Mouse (Mus musculus): Measurements from ENCODE around the gene Jmjd1c.

Jmjd1c gene

GRCm38 (mm10) chr10:67072600-67072999 is 23.3 kb upstream of the Jmjd1c start:
- no peak for DNase-seq (ENCODE audit: low spot score)

- DNase-seq (ENCODE audit: low spot score), result no peak
Observed at GRCm38 (mm10) chr10:67073577-67073976, 22.3 kb upstream of the Jmjd1c start.

DNA sequence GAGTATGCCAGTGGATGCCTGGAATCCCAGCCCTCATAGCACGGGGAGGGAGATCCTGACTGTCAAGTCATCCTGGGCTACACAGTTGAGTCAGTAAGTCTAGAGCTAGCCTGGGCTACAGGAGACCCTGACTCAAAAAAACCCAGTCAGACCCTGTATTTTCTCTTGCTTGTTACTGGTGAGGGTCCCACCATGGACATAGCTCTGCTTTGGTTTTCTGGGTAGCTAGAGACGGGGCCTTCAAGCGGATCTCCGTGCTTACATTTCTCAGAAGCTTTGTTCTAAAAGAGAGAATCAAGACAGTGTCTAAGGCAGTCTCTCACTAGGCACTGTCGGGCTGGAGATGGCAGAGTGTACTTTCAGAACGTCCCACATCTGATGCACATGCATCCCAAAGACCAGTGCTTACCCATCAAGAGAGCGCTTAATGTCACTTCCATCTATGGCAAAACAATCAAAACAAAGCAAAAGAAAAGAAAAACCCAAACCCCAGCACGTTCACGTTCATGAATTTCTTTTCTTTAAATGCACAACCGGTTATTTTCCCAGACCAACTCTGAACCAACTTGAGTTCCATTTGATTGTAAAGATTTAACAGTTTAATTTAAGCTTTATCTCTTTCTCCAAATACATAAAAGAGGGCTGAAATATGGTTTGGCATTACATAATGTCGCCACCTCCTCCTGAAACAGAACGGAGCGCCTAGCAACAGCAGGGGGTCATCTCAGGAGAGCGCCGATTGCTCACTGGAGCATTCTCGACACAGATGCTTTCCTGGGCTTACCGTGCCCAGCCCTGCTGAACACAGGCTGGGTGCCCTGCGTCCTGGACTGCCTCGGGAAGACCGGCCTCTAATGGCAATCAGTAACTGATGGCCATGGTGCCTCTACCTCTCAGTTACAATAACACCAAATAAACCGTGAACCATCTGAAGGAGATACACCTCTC is 19.7 kb upstream of the Jmjd1c start:
- no peak for DNase-seq (ENCODE audit: low spot score)

GRCm38 (mm10) chr10:67079030-67079429 is 16.9 kb upstream of the Jmjd1c start:
- no peak for DNase-seq (ENCODE audit: low spot score)

GRCm38 (mm10) chr10:67081206-67082007 is 14.5 kb upstream of the Jmjd1c start:
- no peak for DNase-seq (ENCODE audit: low spot score)

DNA sequence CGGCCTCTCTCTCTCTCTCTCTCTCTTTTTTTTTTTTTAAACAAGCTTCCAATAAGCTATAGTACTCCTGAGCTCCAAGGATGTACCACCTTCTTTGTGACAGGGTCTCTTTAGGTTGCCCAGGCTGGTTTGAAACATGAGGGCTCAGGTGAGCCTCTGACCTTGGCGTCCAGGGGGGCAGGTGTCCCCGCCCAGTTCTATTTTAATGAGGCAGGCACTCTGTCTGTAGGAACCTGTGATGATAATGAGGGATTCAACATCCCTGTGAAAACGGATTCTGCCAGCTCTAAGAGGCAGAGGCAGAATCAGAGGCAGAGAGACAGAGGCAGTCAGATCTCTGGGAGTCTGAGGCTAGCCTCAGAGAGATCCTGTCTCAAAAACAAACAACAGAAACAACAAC is 13.4 kb upstream of the Jmjd1c start:
- no peak for DNase-seq (ENCODE audit: low spot score)

DNA sequence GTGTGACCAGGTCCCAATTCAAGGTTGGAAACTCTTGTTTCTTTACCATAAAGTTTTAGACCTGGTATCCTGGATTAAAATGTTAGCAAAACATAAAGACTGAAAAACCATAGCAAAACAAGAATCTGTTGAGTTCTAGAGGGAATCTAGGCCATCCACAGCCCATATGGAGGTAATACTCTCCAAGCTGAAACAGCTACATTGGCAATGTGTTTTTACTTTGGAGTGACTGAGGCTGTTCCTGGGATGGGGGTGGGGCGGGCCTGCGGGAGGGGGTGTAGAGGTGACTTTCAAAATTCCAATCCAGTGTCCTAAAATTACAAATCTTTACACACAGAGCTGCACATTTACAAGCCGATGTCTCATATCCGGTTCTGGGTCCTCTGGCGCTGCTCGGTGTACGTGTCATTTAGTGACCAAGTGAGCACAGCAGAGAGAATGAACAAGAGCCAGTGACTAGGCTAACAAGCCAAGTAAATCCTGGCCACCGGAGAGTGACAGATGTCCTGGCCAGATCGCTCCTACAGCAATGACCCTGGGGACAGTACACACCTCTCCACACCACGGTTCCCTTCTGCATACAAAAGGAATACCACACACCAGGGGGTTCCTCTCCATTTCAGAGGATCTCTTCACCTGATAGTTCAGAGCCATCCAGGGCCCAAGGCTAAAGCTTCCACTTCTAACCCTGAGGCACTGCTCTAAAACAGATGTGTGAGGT is 12.3 kb upstream of the Jmjd1c start:
- DNase-seq (ENCODE audit: low spot score), result no peak

DNA sequence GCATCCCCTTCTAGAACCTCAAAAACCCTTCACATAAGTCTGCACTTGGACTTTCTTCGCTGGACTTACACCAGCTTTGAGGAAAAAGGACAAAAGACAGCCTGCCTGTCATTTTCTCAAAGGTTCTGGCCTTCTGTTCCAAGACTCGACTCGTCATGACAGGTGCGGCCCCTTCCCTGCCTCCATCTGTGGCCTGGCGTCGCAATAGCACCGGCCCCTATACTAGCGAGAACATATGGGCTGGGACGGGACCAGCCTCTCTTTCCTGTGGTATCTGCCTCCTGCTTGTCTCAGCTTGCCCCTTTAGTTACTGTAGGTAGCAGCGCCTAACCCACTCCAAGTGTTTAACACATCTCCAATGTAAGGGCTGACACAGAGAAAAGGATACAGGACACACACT is 10.8 kb upstream of the Jmjd1c start:
- no peak for DNase-seq (ENCODE audit: low spot score)

DNA sequence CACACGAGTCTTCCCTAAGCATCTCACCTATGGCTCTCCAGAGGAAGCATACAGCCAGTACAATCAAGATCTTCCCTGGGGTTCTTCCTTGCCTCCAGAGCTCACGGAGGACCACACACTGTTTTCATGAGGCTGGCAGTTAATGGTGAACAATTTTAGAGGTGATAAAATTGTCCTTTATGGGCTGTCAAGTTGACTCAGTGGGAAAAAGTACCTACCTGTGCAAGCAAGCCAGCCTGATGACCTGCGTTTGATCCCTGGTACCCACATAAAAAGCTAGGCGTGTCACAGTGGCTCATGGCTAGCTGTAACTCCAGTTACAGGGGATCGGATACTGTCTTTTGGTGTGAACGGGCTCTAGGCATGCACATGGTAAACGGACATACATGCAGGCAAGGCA is 10.0 kb upstream of the Jmjd1c start:
- DNase-seq (ENCODE audit: low spot score), result no peak

GRCm38 (mm10) chr10:67087447-67088226 is 8.3 kb upstream of the Jmjd1c start:
- no peak for DNase-seq (ENCODE audit: low spot score)

DNA sequence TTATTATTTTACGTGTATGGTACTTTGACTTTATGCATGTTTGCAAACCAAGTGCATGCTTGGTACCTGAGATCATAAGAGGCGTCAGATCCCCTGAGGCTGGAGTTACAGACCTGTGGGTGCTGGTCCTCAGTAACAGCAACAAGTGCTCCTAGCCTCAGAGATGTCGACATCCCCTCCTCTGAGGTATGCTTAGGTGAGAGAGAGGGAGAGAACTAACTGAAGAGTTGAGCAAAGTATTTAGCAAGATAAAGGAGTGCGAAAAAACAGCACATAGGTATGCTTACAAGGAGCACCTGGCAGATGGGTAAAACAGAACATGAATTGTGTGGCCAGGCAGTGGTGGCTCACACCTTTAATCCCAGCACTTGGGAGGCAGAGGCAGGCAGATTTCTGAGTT is 5.3 kb upstream of the Jmjd1c start:
- no peak for DNase-seq (ENCODE audit: low spot score)

DNA sequence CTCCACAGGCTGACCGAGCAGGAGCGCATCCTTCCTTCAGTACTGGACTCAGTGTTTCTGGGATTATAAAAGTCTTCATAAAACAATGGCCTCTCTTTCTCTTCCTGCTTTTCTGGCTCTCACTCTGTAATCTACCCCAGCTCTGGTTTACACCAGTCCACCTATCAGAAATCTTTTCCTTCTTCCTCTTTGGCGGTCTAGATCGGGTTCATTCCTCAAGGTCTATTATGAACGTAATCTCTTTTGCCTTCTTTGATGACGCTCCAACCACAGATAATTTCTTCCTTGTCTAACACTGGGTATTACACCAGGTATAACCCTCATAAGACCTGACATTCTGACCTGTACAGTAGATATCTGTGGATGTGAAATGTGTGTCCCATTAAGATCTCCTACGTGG is 1.0 kb upstream of the Jmjd1c start:
- no peak for DNase-seq (ENCODE audit: low spot score)

DNA sequence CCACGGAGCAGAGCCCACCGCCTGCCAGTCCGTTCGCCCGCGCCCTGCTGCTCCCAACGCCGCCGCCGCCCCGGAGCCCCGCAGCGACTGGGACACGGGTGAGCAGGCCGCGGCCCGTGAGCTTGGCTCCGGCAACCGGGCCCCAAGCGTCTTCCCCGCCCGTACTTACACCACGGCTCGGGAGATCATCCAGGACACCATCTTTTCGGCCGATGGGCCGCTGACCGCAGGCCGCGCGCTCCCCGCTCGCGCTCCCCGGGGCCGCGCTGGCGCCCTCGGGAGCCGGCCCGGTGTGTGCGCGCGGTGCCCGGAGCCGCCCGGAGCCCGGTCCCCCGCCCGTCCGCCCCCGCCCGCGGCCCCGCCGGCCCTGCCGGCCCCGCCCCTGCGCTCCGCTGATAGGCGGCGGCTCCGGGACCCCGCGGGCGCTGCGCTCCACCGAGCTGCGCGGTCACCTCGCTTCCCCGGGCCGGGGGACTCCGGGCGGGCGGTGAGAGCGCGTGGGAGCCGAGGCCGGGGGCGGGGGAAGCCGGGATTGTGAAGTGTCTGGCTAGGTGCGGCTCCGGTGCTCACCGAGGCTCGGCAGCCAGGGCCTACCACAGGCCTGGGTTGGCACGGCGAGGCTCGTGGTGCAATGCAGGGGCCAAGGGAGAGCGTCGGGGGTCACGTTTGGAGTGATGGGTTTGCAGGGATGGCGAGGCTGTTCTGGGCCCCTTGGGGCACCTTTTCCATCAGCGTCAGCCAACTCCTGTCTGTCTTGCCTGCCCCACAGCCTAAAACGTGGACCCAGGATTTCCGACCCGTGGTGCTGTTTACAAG is 904 bp downstream of the Jmjd1c start, which contains the start of gene Reep3:
Gene Reep3, minus strand, starts transcription at position 325 of the 816 bp plus-strand sequence.
- no peak for DNase-seq (ENCODE audit: low spot score)

- DNase-seq (ENCODE audit: low spot score), result no peak
Observed at GRCm38 (mm10) chr10:67097437-67098150, 1.7 kb downstream of the Jmjd1c start.

- DNase-seq (ENCODE audit: low spot score), result no peak
Observed at GRCm38 (mm10) chr10:67098408-67099050, 2.6 kb downstream of the Jmjd1c start.

DNA sequence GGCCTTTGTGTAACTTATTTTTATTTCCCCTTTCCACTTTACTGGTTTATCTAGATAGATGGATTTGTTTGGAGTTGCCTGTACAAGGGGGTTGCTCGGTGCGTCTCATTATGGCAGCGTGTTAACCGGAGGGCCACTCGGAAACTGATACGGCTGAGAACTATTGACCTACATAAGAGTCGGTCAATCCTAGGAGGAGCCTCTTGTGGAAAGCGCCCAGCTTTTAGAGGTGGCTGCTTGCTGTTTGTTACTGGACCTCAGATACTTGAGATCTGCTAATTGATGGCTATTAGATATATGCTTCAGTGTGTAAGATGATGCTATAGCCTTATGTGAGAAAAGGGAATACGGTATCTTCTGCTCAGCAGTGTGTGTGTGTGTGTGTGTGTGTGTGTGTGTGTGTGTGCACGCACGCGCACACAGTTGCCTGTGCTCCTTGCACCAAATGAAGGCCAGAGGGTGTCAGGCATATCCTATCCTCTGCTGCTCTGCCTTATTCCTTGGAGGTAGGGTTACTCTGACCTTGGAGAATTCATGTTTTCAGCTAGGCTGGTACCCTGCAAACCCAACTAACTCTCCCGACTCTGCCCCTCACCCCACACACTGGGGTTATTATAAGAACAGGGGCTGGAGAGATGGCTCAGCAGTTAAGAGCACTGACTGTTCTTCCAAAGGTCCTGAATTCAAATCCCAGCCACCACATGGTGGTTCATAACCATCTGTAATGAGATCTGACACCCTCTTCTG is 3.4 kb downstream of the Jmjd1c start:
- no peak for DNase-seq (ENCODE audit: low spot score)

DNA sequence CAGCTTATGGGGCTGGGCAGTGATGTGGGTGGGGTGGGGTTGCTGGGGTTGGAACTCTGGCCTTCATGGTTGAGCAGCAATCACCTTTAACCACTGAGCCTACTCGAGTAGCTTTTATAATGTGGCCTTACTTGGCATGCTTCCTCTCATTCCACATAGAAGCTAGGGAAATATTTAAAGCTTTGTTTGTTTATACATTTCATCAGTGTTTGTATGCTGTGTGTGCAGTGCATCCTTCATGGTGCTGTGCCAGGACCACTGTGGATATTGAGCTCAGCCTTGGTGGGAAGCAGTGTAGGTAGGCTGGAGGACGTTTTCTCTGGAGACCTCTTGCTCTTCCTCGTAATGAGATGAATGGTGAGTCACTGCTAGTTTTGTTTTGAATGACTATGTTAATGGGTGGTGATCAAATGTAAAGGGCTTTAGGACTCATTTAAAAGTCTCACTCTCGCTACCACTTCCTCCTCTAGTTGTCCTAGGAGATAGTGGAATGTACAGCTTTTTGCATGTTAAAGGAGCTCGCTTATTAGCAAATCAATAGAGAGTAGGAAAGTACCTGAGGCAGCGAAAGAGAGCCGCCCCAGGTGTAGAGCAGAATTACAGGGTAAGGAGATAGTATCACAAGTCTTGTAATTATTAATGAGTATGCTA is 4.2 kb downstream of the Jmjd1c start:
- no peak for DNase-seq (ENCODE audit: low spot score)

- no peak for DNase-seq (ENCODE audit: low spot score)
Observed at GRCm38 (mm10) chr10:67100831-67101251, 4.9 kb downstream of the Jmjd1c start.
